Mouse (Mus musculus) forebrain, embryonic 14.5 days (tissue): Measurements from ENCODE around the gene Slc1a2. TPM values are rescaled to one million over a fixed set of nuclear protein-coding genes. Genes with fewer than 3 reads are reported as not detected.

Source experiments
- ATAC-seq: fragments of 200-750 bp; cut with Nextera tagmentation; 2 replicates; pipeline ENCODE4 v1.8.0; 2017; ENCODE audit warnings: mild to moderate bottlenecking, moderate library complexity
- DNase-seq: peaks from one replicate; pipeline ENCODE4 v3.0.0-alpha.2; 2015; ENCODE audit warnings: low spot score
- H3K27ac ChIP-seq: fragments of 300-500 bp; sonication (generic); 2 replicates; pipeline ENCODE4 v1.5.1; 2014; ENCODE audit warnings: low read depth, mild to moderate bottlenecking, control low read depth, low read length, moderate library complexity
- H3K27me3 ChIP-seq: fragments of 300-500 bp; sonication (generic); replicated peaks from 2 replicates; pipeline ENCODE4 v1.6.1; 2014; ENCODE audit warnings: low read length, control low read depth, mixed read lengths; ENCODE audit not compliant: control insufficient read depth, insufficient read depth
- H3K36me3 ChIP-seq: fragments of 300-500 bp; sonication (generic); 2 replicates; pipeline ENCODE4 v1.6.1; 2014; ENCODE audit warnings: low read length, control low read depth; ENCODE audit not compliant: control insufficient read depth, insufficient read depth
- H3K4me1 ChIP-seq: fragments of 300-500 bp; sonication (generic); 2 replicates; pipeline ENCODE4 v1.6.1; 2014; ENCODE audit warnings: antibody characterized with exemption, low read length, control low read depth; ENCODE audit not compliant: control insufficient read depth, insufficient read depth
- H3K4me2 ChIP-seq: fragments of 300-500 bp; sonication (generic); 2 replicates; pipeline ENCODE4 v1.6.1; 2014; ENCODE audit warnings: mild to moderate bottlenecking, control low read depth, low read length
- H3K4me3 ChIP-seq: fragments of 300-500 bp; sonication (generic); 2 replicates; pipeline ENCODE4 v1.5.1; 2014; ENCODE audit warnings: low read depth, low read length, control low read depth
- H3K9ac ChIP-seq: fragments of 300-500 bp; sonication (generic); 2 replicates; pipeline ENCODE4 v1.6.1; 2014; ENCODE audit warnings: mild to moderate bottlenecking, low read length, control low read depth, moderate library complexity
- H3K9me3 ChIP-seq: fragments of 300-500 bp; sonication (generic); replicated peaks from 2 replicates; pipeline ENCODE4 v1.6.1; 2016; ENCODE audit warnings: low read length, control low read depth, mixed read lengths; ENCODE audit not compliant: control insufficient read depth
- WGBS: fragments of 180-500 bp; shearing (Covaris S2); extraction: QIAGEN DNeasy Blood & Tissue Kit; methylation state at CpG from one replicate; pipeline ENCODE4 v1.1.7; 2014; 5-methylcytosine and 5-hydroxymethylcytosine counted together
- polyA plus RNA-seq: library from polyadenylated mRNA; unstranded; fragments of >200 nt; fragmentation: Nextera tagmentation; extraction: Ambion mirVana; gene quantifications from 2 replicates; pipeline ENCODE4 v1.2.1, GENCODE M21; 2014

The Slc1a2 gene
- polyA plus RNA-seq, 1 experiment from 2014 or later = 12.0 TPM

DNA sequence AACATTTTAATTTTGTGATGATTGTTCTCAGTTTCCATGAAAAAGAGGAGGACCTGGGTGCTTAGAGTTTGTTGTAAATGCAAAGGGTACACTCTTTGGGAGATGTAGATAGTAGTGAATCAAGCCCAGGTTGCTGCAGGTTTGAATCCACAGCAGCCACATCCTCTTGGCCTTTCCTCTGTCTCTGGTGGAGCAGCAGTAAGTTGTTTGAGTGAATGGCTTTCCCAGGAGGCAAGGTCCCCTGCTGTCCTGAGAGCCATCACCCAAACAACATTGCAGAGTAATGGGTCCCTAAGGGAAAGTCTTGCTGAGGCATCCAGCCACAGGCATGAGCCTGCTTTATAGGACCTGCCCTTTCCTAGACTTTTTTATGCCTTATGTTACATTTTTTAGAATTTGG, 37.1 kb downstream of the Slc1a2 start:
- DNase-seq (no peak), ATAC-seq (no peak)
- Histone ChIP-seq H3K4me1 (no peaks in the 10 kb centered on the region), H3K4me3 (no peak overlapping the region), H3K36me3 (no peaks in the 10 kb centered on the region), H3K27me3 (no peaks in the 10 kb centered on the region), H3K9ac (no peak overlapping the region), H3K27ac (no peak overlapping the region), H3K4me2 (no peak overlapping the region), H3K9me3 (no peaks in the 10 kb centered on the region)

DNA sequence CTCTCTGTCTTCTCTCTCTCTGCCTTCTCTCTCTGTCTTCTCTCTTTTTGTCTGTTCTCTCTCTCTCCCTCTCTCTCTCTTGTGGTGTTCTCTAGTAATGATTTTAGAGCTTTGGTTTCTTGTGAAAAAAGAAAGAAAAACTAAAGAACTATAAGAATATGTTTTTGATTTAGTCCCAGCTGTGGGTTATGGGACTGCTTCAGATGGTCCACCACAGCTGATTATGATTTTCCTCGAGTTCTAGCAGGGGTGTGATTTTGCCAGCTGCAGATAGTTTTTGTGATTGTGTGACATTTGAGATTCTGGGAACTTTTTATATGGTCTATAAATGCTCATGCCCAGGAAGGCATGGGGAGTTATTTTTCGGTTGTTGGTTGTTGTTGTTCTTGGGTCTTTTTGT, 39.3 kb downstream of the Slc1a2 start:
- H3K27ac ChIP-seq = no peak overlapping the region
- no peak overlapping the region for H3K9ac ChIP-seq
- no peaks in the 10 kb centered on the region for H3K36me3 ChIP-seq
- no peaks in the 10 kb centered on the region for H3K27me3 ChIP-seq
- 71% methylated on average over 2 of the region's 2 CpGs for WGBS
- no peaks in the 10 kb centered on the region for H3K4me1 ChIP-seq
- ATAC-seq = no peak
- H3K4me3 ChIP-seq = no peak overlapping the region
- no peak overlapping the region for H3K4me2 ChIP-seq
- DNase-seq = no peak
- H3K9me3 ChIP-seq = no peaks in the 10 kb centered on the region

DNA sequence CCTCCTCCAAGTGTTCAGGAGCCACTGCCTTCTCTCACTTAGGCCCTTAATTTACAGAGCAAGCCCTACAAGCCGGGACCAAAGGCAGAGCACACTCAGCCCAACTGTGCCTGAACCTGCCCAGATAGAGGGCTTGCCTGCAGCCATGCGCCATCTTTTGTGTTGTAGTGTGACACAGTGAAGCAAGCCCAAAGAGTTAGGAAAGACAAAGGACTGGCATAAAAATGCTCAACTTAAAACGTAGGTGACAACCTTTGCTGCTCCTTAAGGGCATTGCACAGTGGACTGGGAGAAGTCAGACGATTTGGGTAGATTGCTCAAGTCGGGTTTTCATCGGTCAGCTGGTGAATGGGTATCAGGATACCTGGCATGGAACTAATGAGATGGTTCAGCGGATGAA, 41.5 kb downstream of the Slc1a2 start:
- Histone ChIP-seq H3K27ac (no peak overlapping the region), H3K9ac (no peak overlapping the region), H3K9me3 (no peaks in the 10 kb centered on the region), H3K4me3 (no peak overlapping the region), H3K36me3 (no peaks in the 10 kb centered on the region), H3K27me3 (no peaks in the 10 kb centered on the region), H3K4me2 (no peak overlapping the region), H3K4me1 (no peaks in the 10 kb centered on the region)
- ATAC-seq = no peak
- 94% methylated on average over 7 of the region's 7 CpGs for WGBS
- DNase-seq = no peak

DNA sequence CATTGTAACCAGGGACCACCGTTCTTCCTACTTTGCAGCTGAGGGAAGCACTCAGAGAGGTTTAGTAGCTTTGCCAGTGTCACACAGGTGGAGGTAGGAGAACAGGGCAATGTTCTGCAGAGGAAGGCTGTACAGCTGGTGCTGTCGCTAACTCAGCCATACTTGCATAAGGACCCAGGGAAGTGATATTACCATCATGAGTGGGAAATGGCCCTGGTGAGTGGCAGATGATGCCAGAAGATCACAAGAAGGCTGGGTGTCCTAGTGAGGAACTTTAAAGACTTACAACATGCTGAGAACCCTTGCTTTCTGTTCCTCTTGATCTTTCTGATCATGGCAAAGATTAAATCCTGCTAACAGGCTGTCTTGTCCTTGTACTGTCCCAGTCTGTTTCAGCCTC, 42.2 kb downstream of the Slc1a2 start:
- 98% methylated on average over 2 of the region's 2 CpGs for WGBS
- Histone ChIP-seq H3K4me1 (no peaks in the 10 kb centered on the region), H3K36me3 (no peaks in the 10 kb centered on the region), H3K4me2 (no peak overlapping the region), H3K27ac (no peak overlapping the region), H3K9ac (no peak overlapping the region), H3K9me3 (no peaks in the 10 kb centered on the region), H3K27me3 (no peaks in the 10 kb centered on the region), H3K4me3 (no peak overlapping the region)
- no peak for DNase-seq
- ATAC-seq = no peak

DNA sequence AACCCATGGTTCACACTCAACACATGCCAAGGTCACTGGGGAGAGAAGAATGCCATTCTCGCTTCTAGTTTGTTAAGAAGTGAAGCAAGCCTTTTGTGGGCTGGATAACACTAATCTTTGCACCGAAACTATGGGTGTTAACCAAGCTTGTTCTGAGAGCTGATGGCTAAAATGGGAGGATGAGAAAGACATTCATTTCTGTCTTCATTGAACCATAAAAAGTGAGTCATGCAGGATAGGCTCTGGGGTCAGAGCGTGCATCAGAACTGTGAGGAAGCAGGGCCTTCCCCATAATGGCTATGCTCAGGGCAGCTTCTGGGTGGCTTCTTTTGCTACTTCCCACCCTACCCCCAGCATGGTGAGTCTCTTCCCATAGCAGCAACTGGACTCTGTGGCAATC, 42.9 kb downstream of the Slc1a2 start:
- Histone ChIP-seq H3K36me3 (no peaks in the 10 kb centered on the region), H3K9me3 (no peaks in the 10 kb centered on the region), H3K27me3 (no peaks in the 10 kb centered on the region), H3K4me1 (no peaks in the 10 kb centered on the region), H3K9ac (no peak overlapping the region), H3K27ac (no peak overlapping the region), H3K4me2 (no peak overlapping the region), H3K4me3 (no peak overlapping the region)
- no peak for ATAC-seq
- WGBS = 84% methylated on average over 3 of the region's 3 CpGs
- DNase-seq = no peak

DNA sequence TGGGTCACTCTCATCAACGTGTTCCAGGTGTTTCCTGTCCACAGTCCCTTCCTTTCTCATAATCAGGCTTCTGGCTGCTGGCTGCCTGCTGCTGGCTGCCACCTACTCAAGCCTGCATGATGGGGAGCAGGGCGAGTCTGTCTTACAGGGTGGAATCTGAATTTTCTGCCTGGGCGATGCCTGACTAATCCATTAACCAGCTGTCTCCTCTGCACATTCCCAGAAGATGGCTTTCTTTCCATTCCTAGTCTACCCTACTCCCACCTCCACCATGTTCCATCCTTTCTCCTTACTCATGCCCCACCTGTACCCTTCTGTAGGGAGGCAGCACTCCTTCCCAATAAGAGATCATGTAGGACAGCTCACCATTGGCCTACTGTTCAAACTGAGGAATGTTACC, 45.1 kb downstream of the Slc1a2 start:
- no peaks in the 10 kb centered on the region for H3K27me3 ChIP-seq
- H3K36me3 ChIP-seq = no peaks in the 10 kb centered on the region
- DNase-seq (no peak), ATAC-seq (no peak)
- 85% methylated on average over 3 of the region's 3 CpGs for WGBS
- H3K27ac ChIP-seq = no peak overlapping the region
- H3K4me3 ChIP-seq = no peak overlapping the region
- H3K4me1 ChIP-seq = no peaks in the 10 kb centered on the region
- no peak overlapping the region for H3K4me2 ChIP-seq
- H3K9ac ChIP-seq = no peak overlapping the region
- H3K9me3 ChIP-seq = no peaks in the 10 kb centered on the region

DNA sequence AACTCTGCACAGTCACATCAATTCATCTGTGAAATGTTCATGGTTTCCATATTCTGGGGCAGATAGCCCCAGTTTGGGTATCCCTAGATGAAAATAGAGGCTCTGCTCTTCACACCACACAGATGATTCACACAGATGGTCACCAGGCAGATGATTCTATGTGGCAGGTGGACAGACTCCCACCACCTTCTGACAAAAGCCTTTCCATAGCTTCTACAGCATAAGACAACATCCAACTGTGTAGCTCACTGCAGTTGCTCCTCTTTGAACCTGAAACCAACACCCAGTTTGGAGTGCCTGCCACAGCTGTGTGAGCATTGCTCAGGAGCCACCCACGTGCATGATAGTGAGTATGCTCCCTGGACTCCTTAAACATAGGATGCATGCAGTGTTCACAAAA, 46.3 kb downstream of the Slc1a2 start:
- 83% methylated on average over 1 of the region's 1 CpGs for WGBS
- Histone ChIP-seq H3K27ac (no peak overlapping the region), H3K27me3 (no peaks in the 10 kb centered on the region), H3K9ac (no peak overlapping the region), H3K36me3 (no peaks in the 10 kb centered on the region), H3K4me2 (no peak overlapping the region), H3K4me1 (no peaks in the 10 kb centered on the region), H3K9me3 (no peaks in the 10 kb centered on the region), H3K4me3 (no peak overlapping the region)
- DNase-seq = no peak
- ATAC-seq = no peak

GRCm38 (mm10) chr2:102711511-102711910, 53.1 kb downstream of the Slc1a2 start:
- H3K9me3 ChIP-seq = no peaks in the 10 kb centered on the region
- DNase-seq = no peak
- no peak overlapping the region for H3K4me2 ChIP-seq
- no peak overlapping the region for H3K27ac ChIP-seq
- H3K27me3 ChIP-seq = no peaks in the 10 kb centered on the region
- H3K4me3 ChIP-seq = no peak overlapping the region
- ATAC-seq = no peak
- H3K9ac ChIP-seq = no peak overlapping the region
- H3K4me1 ChIP-seq = no peaks in the 10 kb centered on the region
- no peaks in the 10 kb centered on the region for H3K36me3 ChIP-seq
- WGBS = 87% methylated on average over 5 of the region's 5 CpGs

DNA sequence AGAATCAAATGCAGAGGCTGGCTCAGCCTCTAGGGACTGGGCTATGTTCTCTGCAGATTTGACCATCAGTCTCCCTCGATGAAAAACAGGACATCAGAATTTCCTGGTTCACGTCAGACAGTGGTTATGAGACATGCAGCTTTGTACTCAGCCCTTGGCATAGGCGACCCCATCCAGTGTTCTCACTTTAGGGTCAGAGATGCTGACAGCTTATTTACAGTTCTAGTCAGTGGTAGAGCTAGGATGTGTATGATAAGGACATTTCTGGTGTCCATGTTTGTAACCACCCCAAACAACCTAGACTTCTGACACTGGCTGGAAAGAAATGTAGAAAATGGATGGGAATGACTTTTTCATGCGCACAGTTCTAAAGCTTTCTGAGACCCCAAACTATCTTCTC, 53.6 kb downstream of the Slc1a2 start:
- ATAC-seq (no peak), DNase-seq (no peak)
- H3K4me1 ChIP-seq = no peaks in the 10 kb centered on the region
- H3K4me2 ChIP-seq = no peak overlapping the region
- no peaks in the 10 kb centered on the region for H3K36me3 ChIP-seq
- H3K9ac ChIP-seq = no peak overlapping the region
- H3K27ac ChIP-seq = no peak overlapping the region
- H3K9me3 ChIP-seq = no peaks in the 10 kb centered on the region
- no peak overlapping the region for H3K4me3 ChIP-seq
- no peaks in the 10 kb centered on the region for H3K27me3 ChIP-seq
- WGBS = 88% methylated on average over 4 of the region's 4 CpGs
